Mouse (Mus musculus): ENCODE data around the gene Enpep. TPM values are rescaled to one million over a fixed set of nuclear protein-coding genes. Genes with fewer than 3 reads are reported as not detected.

The Enpep gene
- total RNA-seq (2023): not detected

DNA sequence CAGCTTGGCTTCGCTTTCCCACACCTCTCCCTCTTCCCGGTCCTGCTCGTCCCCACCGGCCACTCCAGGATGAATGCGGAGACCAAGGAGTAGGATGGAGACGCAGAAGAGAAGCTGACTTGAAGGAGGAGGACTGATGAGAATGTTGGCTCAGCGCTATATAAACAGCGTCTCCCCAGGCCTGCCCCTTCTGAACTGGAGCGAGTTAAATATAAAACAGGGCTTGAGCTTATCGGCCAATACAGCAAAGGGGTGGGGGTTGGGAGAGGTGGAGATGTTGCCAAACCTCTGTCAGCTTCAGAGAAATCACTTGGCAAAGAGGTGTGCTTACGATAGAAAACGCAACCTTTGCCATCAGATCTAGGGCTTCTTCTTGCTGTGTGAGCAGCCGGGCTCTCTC, at the start of gene Enpep:
Gene Enpep (minus strand): TSS at position 135 of the 400 bp plus-strand sequence.

Other genes with a start within 250 kb of the Enpep start
- gene Pitx2, start 132.8 kb downstream of the Enpep start, total RNA-seq (2023): not detected
- gene Elovl6, start 199.6 kb upstream of the Enpep start, total RNA-seq (2023): 6.2 TPM

All from CD4-positive naive resting alpha-beta T cell, adult 76 days (primary cell).